Mouse (Mus musculus): Measurements from ENCODE around the gene Tyms.

DNA sequence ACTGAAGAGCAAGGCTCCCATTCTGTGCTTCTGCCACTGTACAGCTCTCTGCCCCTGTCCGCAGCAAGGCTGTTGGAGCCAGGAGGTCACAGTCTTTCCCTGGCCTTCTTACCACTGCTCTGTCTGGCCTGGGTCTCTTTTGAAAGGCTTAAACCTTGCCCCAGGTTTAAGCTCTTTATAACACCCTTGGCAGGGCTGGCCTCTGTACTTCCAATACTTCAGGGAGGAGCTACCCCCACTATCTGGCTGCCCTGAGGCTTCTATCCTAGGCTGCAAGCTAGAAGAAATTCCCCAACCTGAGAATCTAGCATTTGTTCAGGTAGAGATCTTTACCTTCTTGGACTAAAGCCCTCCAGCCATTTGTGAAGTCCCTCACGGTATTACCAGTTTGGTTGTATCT is 36.5 kb upstream of the Tyms start:
- TF ChIP-seq EP300 (IDR thresholded peaks at IDR 0.05; ENCODE audit: insufficient read depth, low read depth, low read length), result no peak
- TF ChIP-seq CTCF (IDR thresholded peaks at IDR 0.05), result no peak
- TF ChIP-seq POLR2A (IDR thresholded peaks at IDR 0.05; ENCODE audit: insufficient read depth, low read depth, low read length), result no peak

All from heart, adult 2 months (tissue).